Mouse (Mus musculus) activated CD4-positive, CD25-positive, alpha-beta regulatory T cell, adult 4 months (primary cell): Measurements from ENCODE around the gene Itsn1. TPM values are rescaled to one million over a fixed set of nuclear protein-coding genes. Genes with fewer than 3 reads are reported as not detected.

Experiments used
- ATAC-seq: one replicate; pipeline ENCODE4 v1.8.0; 2017
- polyA plus RNA-seq, 2 experiments: library from polyadenylated mRNA; unstranded; fragments of 100-300 nt; shearing (Covaris generic); gene quantifications; one replicate each; pipeline ENCODE4 v1.2.1; 2017

Gene Itsn1
- polyA plus RNA-seq, 2 experiments from 2014 or later, result 3.2 to 5.6 TPM

DNA sequence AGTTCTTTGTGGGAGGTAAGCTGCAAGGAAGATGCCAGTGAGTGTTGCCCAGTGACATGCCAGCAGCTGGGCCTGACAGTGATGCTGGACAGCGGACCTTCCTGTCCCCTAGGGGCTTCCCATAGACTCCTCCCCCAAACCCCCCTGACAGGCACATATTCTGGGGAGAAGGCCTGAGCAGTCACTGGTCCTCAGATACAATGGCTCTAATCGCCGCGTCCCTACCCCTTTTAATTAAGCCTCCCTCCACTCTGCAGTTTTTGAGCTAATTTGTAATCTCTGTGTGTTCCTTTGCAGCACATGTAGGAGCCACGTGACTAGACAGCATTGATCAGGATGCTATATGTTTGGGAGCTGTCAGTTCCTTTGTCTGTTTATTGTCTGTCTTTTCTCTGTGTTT lies 41.6 kb downstream of the Itsn1 start:
- no peak for ATAC-seq

DNA sequence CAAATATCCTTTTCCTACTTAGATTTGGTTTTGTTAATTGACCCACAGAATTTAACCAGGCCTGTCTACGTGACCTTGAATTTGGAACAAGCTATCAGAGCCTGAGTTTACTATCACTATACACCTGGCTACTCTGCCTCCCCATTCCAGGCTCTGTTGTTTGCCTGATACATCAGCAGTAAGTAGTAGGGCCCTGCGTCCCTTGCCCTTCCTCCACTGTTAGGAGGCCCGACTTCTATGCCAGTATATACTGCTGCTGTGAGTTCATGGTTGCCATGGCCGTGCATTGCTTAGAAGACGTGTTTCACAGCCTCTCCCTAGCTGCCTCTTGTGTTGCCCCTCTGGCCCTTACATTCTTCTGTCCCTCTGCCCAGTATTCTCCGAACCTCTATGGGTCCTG lies 42.3 kb downstream of the Itsn1 start:
- no peak for ATAC-seq

DNA sequence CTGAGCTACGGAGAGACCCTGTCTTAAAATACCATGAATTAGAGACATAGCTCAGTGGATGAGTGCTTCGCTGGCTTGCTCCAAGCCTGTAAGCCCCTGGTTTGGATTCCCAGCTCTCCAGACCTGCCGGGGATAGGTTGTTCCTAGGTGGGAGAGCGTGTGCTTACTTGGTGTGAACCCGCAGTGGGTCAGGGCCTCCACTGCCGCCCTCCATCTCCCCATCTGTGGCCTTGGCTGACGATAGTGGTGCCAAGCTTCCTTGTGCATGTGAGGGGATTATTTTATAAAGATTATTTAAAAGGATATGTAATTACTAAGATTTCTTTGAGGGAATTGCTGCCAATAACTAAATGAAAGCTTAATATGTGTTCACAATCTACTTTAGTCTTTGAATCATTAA lies 43.5 kb downstream of the Itsn1 start:
- ATAC-seq, result no peak

DNA sequence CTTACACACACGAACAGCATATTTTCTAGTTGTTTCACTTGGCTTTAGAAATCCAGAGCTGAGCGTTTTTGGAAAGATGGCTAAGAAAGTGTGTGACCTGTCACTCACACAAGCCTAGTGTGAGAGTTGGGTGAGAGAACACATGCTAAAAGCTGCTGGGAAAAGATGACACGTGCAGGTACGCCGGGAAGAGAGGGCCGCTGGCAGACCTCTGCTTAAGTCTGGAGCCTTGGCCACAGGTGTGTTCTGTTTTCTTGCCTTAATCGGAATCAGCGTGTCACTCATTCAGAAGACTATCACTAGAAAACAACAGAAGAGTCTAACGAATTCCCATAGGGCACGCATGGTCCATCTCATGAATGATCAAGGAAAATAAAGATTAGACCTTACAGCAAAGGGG lies 50.5 kb downstream of the Itsn1 start:
- no peak for ATAC-seq

DNA sequence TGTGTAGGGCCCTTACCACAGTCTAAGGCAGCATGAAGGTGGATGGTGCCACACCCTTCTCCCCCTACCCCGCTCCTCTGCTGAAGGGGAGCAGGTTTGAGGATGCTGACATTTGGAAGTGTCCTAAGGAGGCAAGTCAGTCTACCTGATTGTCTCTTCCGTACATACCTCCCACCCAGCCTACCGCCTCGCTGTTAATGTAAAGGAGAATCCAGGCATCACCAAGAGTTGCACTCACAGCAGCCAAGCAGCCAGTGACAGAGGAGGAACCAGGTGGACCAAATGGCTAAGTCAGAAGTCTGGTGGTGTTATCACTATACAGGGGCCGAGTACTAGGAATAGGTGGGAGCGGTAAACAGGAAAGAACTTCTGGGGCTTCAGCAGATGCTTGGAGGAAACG lies 51.1 kb downstream of the Itsn1 start:
- ATAC-seq, result no peak

DNA sequence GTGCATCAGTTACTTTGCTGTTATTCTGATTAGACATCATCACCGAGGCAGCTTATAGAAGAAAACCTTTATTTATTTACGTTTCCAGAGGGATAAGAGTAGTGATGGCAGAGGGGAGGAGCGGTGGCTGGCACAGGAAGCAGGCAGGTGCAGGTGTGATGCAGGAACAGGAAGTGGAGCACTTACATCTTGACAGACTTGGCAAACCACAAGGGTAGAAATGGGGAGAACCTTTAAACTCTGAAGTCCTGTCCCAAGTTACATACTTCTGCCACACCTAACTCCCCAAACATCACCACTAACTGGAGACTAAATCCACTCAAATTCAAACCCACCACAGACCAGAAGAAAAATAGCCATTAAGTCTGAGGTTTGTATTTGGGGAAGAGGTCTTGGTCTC lies 51.7 kb downstream of the Itsn1 start:
- peak; percentile 91 for ATAC-seq

DNA sequence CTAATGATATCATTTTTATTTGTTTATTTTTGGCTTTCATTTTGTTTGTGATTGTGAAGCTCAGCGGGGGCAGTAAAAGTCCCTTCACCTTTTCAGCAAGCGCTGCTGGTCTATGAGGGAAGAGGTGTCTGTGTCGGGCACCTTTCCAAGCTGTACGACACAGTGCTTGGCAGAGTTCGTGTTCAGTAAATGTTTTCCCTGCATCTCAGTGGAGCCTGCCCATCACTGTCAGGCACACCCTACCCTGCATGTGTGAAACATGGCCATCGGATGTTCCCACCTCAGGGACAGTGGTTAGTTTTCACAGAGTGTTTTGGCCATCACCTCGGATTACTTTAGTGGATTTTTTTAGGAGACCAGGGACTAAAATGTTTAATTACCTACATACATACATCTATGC lies 54.1 kb downstream of the Itsn1 start:
- no peak for ATAC-seq

DNA sequence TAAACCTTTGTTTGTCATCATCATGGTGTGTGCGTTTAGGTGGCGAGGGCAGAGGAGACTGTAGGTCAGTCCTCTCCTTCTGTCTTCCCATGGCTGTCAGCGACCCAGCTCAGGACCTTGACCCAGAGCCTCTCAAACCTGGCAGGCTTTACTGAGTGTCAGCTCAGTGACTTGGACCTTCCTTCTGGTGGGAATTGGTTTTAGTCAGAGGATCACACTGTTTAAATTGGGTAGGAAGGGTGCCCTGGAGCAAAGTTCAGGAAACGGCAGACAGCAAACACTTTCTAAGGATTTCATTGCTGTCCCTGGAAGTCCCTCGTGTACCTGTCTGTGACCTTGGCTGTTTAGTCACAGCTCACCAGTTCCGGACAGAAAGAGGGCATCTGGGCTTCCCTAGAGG lies 55.2 kb downstream of the Itsn1 start:
- ATAC-seq, result no peak

DNA sequence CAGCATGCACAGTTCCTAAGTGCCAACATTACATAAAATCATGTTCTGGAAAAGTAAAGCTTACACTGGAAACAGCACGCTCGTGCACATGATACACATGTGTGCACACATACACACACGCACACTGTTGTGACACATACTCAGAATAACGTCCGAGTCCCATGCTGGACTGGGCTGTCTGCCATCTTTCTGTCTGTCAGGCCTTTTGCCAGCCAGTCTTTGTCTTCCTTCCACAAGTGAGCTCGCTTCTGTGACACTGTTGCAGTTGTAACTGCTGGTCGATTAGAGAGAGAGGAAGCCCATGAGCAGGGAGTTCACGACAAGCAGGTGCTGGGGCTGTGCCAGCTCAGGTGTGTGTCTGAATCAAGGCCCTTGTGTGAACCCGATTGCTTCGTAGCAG lies 57.3 kb downstream of the Itsn1 start:
- ATAC-seq, result no peak

DNA sequence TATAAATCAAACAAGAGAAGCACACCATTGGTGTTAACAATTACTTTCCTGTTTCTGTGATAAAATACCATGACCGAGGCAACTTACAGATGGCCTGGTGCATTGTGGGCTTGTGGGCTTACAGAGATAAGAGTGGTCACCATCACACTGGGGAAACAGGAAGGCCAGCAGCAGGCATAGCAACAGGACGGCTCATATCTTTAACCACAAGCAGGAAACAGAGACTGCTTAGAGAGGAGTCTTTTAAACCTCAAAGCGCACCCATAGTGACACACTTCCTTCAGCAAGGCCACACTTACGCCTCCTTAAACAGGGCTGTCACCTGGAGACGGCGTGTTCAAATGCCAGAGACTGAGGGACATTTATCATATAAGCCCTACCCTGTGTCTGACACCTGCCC lies 60.6 kb downstream of the Itsn1 start:
- peak; percentile 95 for ATAC-seq

DNA sequence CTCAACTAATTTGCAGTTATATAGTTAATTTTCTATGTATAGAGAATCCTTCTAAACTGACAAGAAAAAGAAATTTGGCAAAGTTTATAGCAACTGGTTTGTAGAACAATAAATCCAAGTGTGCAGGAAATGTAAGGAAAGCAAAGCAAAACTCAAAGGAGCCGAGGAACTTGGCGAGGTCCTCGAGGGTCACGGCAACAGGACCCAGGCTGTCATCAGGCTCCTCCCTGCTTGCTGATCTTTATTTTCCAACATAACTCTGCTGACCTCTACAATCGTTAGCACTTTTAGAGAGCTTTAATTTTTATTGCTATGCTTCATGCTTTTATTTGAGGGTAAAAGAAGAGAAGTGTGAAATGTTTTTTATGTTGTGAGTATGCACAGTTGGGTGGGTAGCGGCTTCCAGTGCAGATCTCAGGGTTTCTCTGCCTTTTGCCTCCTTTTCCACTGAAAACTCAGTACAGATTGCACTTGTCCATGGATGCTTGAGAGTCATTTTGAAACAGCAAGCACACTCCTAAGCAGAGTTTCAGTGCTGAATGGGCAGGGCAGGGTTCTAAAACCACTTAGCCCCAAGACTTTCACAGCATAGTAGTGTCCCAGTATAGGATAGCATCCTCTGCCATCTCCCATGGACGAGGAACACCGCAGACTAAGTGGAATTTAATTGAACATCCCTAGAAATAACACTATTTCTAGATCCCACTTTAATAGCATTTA lies 63.6 kb downstream of the Itsn1 start:
- ATAC-seq, result no peak

DNA sequence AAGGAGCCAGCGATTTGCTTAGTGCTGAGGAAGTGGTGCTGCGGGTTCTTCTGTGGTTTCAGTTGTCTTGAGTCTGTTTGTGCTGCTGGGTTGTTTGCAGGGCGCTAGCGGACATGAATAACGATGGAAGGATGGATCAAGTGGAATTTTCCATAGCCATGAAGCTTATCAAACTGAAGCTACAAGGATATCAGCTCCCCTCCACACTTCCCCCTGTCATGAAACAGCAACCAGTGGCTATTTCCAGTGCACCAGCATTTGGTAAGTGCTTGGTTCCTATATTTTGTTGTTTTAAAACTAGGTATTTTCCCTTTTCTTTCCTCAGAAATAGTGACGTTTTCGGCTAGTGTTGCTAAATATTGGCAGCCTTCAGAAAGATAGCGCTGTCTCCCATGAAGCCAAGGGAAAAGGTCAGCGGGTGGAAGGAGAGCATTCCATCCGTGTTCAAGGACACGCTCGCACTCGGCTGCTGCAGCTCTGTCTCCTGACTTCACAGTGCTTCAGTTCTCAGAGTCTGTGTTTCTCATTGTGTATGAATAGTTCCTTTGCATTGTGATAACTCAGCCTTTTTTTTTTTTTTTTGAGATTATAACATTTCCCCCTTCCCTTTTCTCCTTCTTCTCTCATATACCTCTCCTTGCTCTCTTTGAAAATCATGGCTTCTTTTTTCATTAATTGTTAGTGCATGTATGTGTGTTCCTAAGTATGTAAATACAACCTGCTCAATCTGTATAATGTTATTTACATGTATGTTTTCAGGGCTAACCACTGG lies 64.6 kb downstream of the Itsn1 start:
- ATAC-seq, result no peak

DNA sequence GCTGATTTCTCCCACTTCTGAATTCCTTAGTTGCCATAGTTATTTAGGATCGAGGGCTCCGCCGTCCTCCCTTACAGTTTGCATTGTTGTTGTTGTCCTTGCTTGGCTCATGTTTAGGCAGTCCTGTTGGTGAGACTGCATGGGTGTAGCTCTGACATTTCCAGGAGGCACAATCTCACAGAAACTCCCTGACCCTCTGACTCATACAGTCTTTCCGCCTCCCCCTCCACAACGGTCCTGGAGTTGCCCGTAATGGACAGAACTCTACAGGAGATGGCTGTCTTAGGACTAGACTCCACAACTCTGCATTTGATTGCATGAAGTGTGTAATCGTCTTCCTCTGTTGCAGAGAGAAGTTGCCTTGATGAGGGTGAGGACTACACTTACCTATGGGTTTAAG lies 65.2 kb downstream of the Itsn1 start:
- ATAC-seq, result no peak

DNA sequence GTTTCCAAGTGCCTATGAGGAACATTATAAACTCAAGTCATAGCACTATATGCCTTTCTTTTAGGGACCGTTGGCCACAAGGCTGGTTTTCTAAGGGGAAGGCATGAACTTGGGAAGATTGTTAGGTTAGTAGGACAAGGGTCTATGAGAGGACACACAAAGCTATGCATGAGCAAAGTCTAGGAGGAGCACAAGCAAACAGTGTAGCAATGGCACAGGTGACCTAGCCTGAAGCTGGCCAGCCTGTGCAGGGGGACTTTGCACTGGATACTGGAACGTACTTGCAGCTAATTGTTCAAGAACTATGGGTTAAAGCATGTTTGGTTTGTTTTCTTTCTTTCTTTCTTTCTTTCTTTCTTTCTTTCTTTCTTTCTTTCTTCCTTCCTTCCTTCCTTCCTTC lies 66.0 kb downstream of the Itsn1 start:
- ATAC-seq, result no peak

DNA sequence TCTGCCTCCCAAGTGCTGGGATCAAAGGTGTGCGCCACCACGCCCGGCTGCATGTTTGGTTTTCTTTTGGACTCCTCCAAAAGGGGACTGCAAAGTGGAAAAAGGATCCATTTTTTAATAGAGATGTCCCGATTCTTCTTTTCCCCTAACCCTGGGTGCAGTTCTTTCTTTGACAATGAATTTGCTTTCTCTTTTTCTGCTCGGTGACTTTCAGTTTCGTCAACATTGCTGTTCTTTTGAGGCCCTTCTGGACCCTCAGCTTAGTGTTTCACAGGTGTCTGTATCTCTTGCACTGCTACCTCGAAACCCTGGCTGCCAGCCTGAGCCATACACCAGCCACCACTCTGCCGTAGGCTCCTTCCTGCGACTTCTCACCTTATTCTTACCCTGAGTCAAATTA lies 66.5 kb downstream of the Itsn1 start:
- peak; percentile 14 for ATAC-seq

DNA sequence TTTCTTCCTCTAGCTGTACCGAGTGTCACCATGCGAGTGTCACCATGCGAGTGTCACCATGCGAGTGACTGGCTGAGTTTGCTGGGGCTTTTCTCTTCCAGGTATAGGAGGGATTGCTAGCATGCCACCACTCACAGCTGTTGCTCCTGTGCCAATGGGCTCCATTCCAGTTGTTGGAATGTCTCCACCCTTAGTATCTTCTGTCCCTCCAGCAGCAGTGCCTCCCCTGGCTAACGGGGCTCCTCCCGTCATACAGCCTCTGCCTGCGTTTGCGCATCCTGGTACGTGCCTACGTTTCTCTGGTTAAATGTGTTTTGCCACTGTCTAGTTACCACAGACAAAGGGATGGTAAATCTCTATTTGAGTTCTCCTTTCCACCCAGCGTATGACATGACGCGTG lies 72.3 kb downstream of the Itsn1 start:
- no peak for ATAC-seq

DNA sequence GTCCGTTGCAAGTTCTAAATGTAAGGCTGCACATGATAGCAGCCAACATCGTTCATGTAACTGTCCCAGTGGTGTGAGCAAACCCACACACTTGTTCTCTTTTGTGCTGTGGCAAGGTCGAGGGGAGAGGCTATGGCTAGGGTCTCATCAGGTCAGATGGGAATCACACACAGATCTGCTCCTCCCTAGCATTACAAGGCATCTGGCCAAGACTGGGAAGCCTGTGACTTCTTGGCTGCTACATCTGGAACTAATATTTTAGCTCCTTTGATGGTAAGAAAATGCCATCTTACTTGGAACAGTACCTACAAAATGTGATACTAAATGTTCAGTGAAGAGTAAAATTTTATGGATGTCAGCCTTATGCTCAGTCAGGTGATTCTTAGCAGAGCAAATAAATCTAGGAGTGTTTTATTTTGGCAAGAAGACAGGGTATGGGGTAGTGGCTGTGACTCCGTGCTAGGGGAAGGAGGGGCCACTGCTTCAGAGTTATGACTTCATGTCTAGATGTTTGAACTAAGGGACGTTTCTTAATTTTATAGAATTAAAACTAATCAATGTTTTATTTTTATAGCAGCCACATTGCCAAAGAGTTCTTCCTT lies 73.5 kb downstream of the Itsn1 start:
- ATAC-seq, result no peak

DNA sequence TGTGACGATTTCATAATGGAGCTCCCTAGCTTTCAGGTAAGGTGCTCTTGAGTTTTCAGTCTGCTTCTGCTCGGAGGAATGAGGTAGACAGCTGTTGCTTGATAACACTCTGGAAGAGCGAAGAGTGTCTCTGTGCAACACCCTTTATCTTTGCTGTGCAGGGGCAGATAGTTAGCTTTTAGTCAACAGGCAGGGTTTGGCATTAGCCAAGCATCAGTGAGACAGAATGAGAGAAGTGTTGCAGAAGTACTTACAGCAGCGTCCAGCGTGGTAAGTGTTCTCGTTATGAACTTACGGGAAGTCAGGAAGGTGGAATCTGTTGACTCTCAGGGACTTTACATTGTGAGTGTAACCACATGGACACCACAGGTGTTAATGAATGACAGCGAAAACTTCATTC lies 75.3 kb downstream of the Itsn1 start:
- no peak for ATAC-seq

DNA sequence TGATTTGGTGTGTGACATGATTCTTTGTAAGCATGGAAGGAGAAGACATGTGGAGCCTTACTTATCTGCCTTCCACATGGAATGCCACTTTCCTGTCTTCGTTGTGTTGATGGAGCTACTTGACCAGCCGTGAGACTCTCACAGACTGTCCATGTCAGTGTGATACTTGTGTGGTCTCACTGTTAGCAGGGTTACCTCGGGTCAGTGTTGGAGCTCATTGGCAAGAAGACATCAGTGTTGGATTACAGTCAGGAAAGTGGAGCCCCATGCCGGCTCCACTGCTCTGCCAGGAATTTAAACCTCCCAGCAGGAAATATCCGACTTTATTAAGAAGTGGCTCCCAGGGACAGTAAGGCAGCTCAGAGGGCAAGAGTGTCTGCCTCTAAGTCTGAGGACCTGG lies 75.8 kb downstream of the Itsn1 start:
- ATAC-seq, result no peak

DNA sequence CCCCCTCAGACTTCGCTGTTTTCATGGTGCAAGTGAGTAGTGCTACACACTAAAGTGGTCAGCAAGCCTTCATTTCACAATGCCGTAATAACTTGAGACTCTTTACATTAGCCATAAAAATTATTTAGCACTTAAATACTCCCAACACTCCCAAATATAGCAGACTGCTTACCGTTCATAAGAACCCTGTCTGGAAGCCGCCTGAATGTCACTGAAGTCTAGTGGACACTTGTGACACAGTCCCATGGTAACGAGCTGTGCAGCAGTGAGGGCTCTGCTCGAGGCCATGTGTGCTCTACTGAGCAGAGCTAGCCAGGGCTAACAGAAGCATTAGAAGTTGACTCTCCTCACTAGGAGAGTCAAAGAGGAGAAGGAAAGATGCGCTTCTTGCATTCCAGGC lies 81.2 kb downstream of the Itsn1 start:
- ATAC-seq, result no peak

DNA sequence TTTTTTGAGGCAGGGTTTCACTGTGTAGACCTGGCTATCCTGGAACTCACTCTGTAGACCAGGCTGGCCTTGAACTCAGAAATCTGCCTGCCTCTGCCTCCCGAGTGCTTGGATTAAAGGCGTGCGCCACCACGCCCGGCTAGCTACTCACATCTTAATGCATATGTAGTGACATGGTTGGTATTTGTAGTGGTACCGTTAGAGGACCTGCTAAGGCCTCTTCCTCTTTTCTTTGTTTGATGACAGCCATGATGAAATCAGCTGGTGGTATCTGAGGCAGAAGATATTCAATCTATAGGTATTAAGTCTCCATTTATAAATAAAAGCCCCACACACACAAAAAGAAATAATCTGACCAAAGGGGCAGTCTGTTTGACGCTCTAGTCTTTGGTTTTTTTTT lies 82.3 kb downstream of the Itsn1 start:
- no peak for ATAC-seq

DNA sequence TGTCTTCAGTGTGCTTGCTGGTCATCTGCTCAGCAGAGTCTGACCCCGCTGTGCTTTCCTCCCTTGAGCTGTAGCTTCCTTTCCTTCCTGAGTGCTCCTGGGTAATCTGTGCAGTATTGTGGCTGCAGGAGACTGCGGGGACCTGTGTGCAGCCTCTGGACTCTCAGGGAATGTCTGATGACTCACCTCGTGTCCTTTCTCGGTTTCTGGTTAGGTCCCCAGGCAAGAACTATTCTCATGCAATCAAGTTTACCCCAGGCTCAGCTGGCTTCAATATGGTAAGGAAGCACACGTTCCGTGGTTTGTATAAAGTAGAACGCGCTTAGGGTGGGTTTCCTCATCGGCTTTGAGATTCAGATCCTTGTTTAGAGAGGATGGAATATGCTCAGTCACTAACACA lies 82.8 kb downstream of the Itsn1 start:
- ATAC-seq, result no peak

DNA sequence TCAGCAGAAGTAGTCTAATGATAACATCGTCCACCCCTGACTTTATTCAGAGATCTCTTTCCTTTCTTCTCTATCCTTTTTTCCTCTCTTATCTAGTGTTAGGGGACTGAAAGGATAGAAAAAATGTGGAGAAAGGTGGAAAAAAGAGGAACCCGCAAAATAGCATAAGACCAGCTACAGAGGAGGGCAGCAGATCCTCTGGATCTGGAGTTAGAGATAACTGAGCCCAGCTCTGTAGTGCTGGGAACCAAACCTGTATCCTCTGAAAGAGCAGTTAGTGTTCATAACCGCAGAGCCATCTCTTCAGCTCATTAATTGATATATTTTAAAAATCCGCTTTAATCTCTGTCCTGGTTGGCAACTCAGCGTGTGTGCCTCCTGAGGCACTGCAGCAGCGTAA lies 84.5 kb downstream of the Itsn1 start:
- no peak for ATAC-seq

DNA sequence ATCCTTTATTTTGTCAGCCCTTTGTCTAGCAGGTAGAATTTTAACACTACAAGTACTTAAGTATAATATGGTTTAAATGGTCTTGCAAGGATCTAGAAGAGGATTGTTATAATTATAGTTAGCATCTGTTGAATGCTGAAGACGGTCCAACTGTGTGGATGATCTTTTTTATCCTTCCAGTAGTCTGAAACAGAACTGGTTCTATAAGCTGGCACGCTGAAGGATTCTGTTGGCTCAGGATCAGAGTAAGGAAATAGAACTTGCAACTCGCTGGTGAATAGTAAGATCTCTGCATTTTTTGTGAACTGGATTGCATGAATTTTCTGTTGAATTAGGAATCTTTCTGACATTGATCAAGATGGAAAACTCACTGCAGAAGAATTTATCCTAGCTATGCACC lies 86.0 kb downstream of the Itsn1 start:
- ATAC-seq, result no peak
